Mouse (Mus musculus) forebrain, embryonic 11.5 days (tissue): ENCODE results near the gene Eif5a. TPM values are rescaled to one million over a fixed set of nuclear protein-coding genes. Genes with fewer than 3 reads are reported as not detected.
"Not testable (repeated sequence)": the region's sequence is repeated elsewhere in the genome, so short reads cannot be mapped to it uniquely, and the experiment has no call there.

Experiments used
- ATAC-seq: fragments of 200-750 bp; cut with Nextera tagmentation; replicated peaks from 2 replicates; pipeline ENCODE4 v1.8.0; 2017; ENCODE audit warnings: moderate TSS enrichment; ENCODE audit not compliant: low FRiP score
- DNase-seq: peaks from one replicate; pipeline ENCODE4 v3.0.0-alpha.2; 2017; ENCODE audit warnings: low spot score
- H3K27ac ChIP-seq: fragments of 300-500 bp; sonication (generic); 2 replicates; pipeline ENCODE4 v1.5.1; 2014; ENCODE audit warnings: low read depth, low read length
- H3K27me3 ChIP-seq: fragments of 300-500 bp; sonication (generic); 2 replicates; pipeline ENCODE4 v1.6.1; 2014; ENCODE audit warnings: mild to moderate bottlenecking, low read length, mixed read lengths; ENCODE audit not compliant: control insufficient read depth, insufficient read depth
- H3K36me3 ChIP-seq: fragments of 300-500 bp; sonication (generic); 2 replicates; pipeline ENCODE4 v1.6.1; 2014; ENCODE audit warnings: mild to moderate bottlenecking, low read length, moderate library complexity, mixed read lengths; ENCODE audit not compliant: control insufficient read depth, insufficient read depth
- H3K4me1 ChIP-seq: fragments of 300-500 bp; sonication (generic); replicated peaks from 2 replicates; pipeline ENCODE4 v1.6.1; 2014; ENCODE audit warnings: low read length, mixed read lengths; ENCODE audit not compliant: control insufficient read depth, insufficient read depth
- H3K4me2 ChIP-seq: fragments of 300-500 bp; sonication (generic); 2 replicates; pipeline ENCODE4 v1.6.1; 2014; ENCODE audit warnings: low read depth, mild to moderate bottlenecking, low read length, moderate library complexity, mixed read lengths; ENCODE audit not compliant: severe bottlenecking
- H3K4me3 ChIP-seq: fragments of 300-500 bp; sonication (generic); 2 replicates; pipeline ENCODE4 v1.5.1; 2014; ENCODE audit warnings: low read depth, low read length
- H3K9ac ChIP-seq: fragments of 300-500 bp; sonication (generic); 2 replicates; pipeline ENCODE4 v1.6.1; 2014; ENCODE audit warnings: low read length
- H3K9me3 ChIP-seq: fragments of 300-500 bp; sonication (generic); 2 replicates; pipeline ENCODE4 v1.6.1; 2016; ENCODE audit warnings: low read length, mixed read lengths; ENCODE audit not compliant: control insufficient read depth
- WGBS: fragments of 180-500 bp; shearing (Covaris S2); extraction: QIAGEN DNeasy Blood & Tissue Kit; methylation state at CpG from one replicate; pipeline ENCODE4 v1.1.7; 2014; 5-methylcytosine and 5-hydroxymethylcytosine counted together
- polyA plus RNA-seq: library from polyadenylated mRNA; unstranded; fragments of >200 nt; fragmentation: Nextera tagmentation; extraction: Ambion mirVana; gene quantifications from 2 replicates; pipeline ENCODE4 v1.2.1, GENCODE M21; 2014

The Eif5a gene
- polyA plus RNA-seq, 1 experiment from 2014 or later: 2,045 TPM

GRCm38 (mm10) chr11:69933066-69933465 is 11.3 kb upstream of the Eif5a start:
- Histone ChIP-seq H3K4me3 (no peak overlapping the region), H3K4me2 (no peak overlapping the region), H3K27ac (no peak overlapping the region), H3K27me3 (peaks cover 27% of the 10 kb centered on the region), H3K9me3 (no peaks in the 10 kb centered on the region), H3K36me3 (no peaks in the 10 kb centered on the region), H3K9ac (no peak overlapping the region), H3K4me1 (peaks cover 12% of the 10 kb centered on the region)
- DNase-seq (no peak), ATAC-seq (no peak)
- 79% methylated on average over 4 of the region's 4 CpGs for WGBS

- Histone ChIP-seq H3K27ac (no peak overlapping the region), H3K27me3 (peaks cover 20% of the 10 kb centered on the region), H3K9ac (no peak overlapping the region), H3K9me3 (no peaks in the 10 kb centered on the region), H3K4me3 (no peak overlapping the region), H3K36me3 (no peaks in the 10 kb centered on the region), H3K4me1 (peaks cover 12% of the 10 kb centered on the region), H3K4me2 (no peak overlapping the region)
- ATAC-seq (no peak), DNase-seq (no peak)
- 45% methylated on average over 3 of the region's 3 CpGs for WGBS
Observed at GRCm38 (mm10) chr11:69932254-69932653, 10.5 kb upstream of the Eif5a start.

GRCm38 (mm10) chr11:69931769-69932168 is 10.0 kb upstream of the Eif5a start:
- Histone ChIP-seq H3K9ac (no peak overlapping the region), H3K4me3 (no peak overlapping the region), H3K27ac (no peak overlapping the region), H3K36me3 (no peaks in the 10 kb centered on the region), H3K27me3 (peaks cover 15% of the 10 kb centered on the region), H3K4me1 (peaks cover 11% of the 10 kb centered on the region), H3K9me3 (no peaks in the 10 kb centered on the region), H3K4me2 (no peak overlapping the region)
- 79% methylated on average over 8 of the region's 8 CpGs for WGBS
- no peak for ATAC-seq
- DNase-seq: no peak

DNA sequence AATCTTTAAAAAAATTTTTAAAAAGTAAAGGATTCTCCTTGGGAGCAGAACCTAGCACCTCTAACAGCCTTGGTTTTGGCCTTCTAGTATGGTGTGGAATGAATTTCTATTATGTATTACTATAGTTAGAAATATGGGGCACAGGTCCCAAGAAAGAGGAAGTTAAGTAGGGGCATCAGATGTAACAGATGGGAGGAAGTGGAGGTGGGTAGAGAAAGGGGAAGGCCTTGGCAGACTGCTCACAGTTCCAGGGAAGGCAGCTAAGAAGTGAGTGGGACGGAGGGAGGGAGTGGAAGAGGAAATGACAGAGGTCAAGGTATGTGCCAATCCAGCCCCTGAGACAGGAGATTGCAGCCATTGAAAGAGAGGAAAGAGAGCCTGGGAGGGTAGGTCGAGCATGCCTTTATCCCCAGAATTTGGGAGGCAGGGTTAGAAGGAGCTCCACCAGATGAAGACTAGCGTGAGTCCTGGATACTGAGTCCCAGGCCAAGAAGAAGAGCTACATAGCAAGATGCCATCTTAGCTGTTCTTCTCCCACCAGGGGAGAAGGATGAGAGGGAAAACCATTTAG is 9.3 kb upstream of the Eif5a start:
- no peaks in the 10 kb centered on the region for H3K9me3 ChIP-seq
- no peaks in the 10 kb centered on the region for H3K36me3 ChIP-seq
- DNase-seq (no peak), ATAC-seq (no peak)
- H3K27me3 ChIP-seq: peaks cover 8% of the 10 kb centered on the region; the same call in 1 of the 2 replicates
- no peak overlapping the region for H3K4me2 ChIP-seq
- H3K4me1 ChIP-seq: peaks cover 5% of the 10 kb centered on the region; the same call in 1 of the 2 replicates
- H3K27ac ChIP-seq: no peak overlapping the region
- no peak overlapping the region for H3K9ac ChIP-seq
- 72% methylated on average over 3 of the region's 3 CpGs for WGBS
- H3K4me3 ChIP-seq: no peak overlapping the region

DNA sequence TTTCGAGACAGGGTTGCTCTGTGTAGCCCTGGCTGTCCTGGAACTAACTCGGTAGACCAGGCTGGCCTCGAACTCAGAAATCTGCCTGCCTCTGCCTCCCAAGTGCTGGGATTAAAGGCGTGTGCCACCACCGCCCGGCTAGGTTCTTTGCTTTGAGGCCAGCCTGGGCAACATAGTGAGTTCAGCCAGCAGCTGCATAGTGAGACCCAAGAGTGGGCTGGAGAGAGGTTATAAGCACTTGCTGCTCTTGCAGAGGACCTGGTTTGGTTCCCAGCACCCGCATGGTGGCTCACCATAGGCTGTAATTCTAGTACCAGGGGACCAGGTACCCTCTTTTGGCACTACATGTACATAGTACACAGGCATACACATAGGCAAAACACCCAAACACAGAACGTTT is 8.4 kb upstream of the Eif5a start:
- H3K9me3 ChIP-seq, H3K4me1 ChIP-seq, ATAC-seq, H3K36me3 ChIP-seq, H3K27me3 ChIP-seq, H3K4me2 ChIP-seq, H3K27ac ChIP-seq, H3K9ac ChIP-seq, H3K4me3 ChIP-seq, DNase-seq: not testable (repeated sequence)
- 90% methylated on average over 8 of the region's 8 CpGs for WGBS

- DNase-seq (no peak), ATAC-seq (no peak)
- WGBS: 85% methylated on average over 4 of the region's 4 CpGs
- no peak overlapping the region for H3K4me2 ChIP-seq
- no peaks in the 10 kb centered on the region for H3K9me3 ChIP-seq
- H3K27ac ChIP-seq: no peak overlapping the region
- H3K9ac ChIP-seq: no peak overlapping the region
- H3K36me3 ChIP-seq: no peaks in the 10 kb centered on the region
- H3K4me3 ChIP-seq: no peak overlapping the region
- H3K27me3 ChIP-seq: peaks cover 2% of the 10 kb centered on the region; the same call in 1 of the 2 replicates
- H3K4me1 ChIP-seq: peaks cover 2% of the 10 kb centered on the region; the same call in 1 of the 2 replicates
Observed at GRCm38 (mm10) chr11:69929712-69930111, 8.0 kb upstream of the Eif5a start.

DNA sequence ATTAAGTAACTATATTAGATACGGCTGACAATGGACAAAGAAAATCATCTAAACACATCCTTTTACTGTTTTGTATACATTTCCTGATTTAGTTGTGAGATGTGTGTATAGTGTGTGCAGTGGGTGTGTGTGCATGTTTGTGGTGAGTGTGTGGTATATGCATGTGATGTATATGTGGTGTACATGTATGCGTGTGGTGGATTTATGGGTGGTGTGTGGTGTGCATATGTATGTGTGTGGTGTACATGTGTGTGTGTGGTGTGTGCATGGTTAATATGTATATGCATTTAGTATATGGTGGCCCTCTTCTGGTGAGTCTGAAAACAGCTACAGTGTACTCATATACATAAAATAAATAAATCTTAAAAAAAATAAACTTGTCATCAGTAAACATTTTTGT is 5.7 kb upstream of the Eif5a start:
- Histone ChIP-seq H3K36me3 (no peaks in the 10 kb centered on the region), H3K9me3 (no peaks in the 10 kb centered on the region), H3K4me1 (peaks cover 3% of the 10 kb centered on the region; the same call in 1 of the 2 replicates), H3K27ac (no peak overlapping the region), H3K4me2 (no peak overlapping the region), H3K9ac (no peak overlapping the region), H3K27me3 (no peaks in the 10 kb centered on the region), H3K4me3 (no peak overlapping the region)
- 94% methylated on average over 2 of the region's 2 CpGs for WGBS
- DNase-seq: no peak
- ATAC-seq: no peak

DNA sequence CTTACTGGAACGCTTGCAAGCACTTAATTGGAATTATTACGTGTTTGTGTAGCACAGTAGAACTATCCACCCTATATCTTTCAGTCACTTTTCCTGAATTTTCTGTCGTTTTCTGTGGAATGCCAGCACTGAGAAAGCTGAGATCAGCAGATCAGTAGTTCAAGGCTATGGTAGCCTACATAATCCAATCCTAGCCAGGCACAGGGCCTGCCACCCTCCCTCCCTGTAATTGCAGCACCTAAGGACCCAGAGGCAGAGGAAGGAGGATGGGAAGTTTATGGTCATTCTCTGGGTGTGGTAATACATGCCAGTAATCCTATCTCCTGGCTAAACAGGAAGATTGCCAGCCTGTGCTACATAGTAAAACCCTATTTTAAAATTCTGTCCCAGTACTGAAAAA is 1.0 kb upstream of the Eif5a start:
- peak overlapping the region; percentile 69; the same call in 1 of the 2 replicates for H3K9ac ChIP-seq

More for the DNA sequence above, 1.0 kb upstream of the Eif5a start:
- Histone ChIP-seq H3K4me1 (peaks cover 14% of the 10 kb centered on the region), H3K4me2 (peak overlapping the region; percentile 93; the same call in 1 of the 2 replicates), H3K4me3 (no peak overlapping the region), H3K27ac (no peak overlapping the region), H3K27me3 (no peaks in the 10 kb centered on the region), H3K9me3 (no peaks in the 10 kb centered on the region), H3K36me3 (peaks cover under 1% of the 10 kb centered on the region; the same call in 1 of the 2 replicates)
- 72% methylated on average over 3 of the region's 3 CpGs for WGBS
- no peak for ATAC-seq
- no peak for DNase-seq
